Comparison of ENCODE assay signal across 24 mouse cellular contexts in genomic region chr1:36524058-36524457, GRCm38 (mm10). TPM values are rescaled to one million over a fixed set of nuclear protein-coding genes. Genes with fewer than 3 reads are reported as not detected.
A peak's percentile ranks its signal among the peaks of the same experiment; 100 is the strongest.
DNase-seq lines count a peak whose midpoint lies in the region; ATAC-seq lines count a peak whose summit lies in the region.
"Had no signal": no experiment of that assay in that cellular context is flagged by ENCODE, and none has a peak within 500 bp of the region (broad histone marks: within the 10 kb centered on the region; RNA-seq: fewer than 3 reads in every experiment).

No protein-coding gene starts in this region.

- peaks cover 83% of the 10 kb centered on the region for H3K36me3 ChIP-seq in heart, embryonic 14.5 days (ENCODE audit: control insufficient read depth, insufficient read depth, low read length)
- H3K36me3 ChIP-seq in lung, embryonic 15.5 days: peaks cover 64% of the 10 kb centered on the region
- H3K36me3 ChIP-seq in intestine, embryonic 16.5 days (ENCODE audit: control insufficient read depth, insufficient read depth, low read length): peaks cover 23% of the 10 kb centered on the region
- H3K36me3 ChIP-seq in neural tube, embryonic 13.5 days: peaks cover 78% of the 10 kb centered on the region

- peaks cover 19 to 45% of the 10 kb centered on the region in 2 experiments for H3K4me1 ChIP-seq in heart, embryonic 14.5 days (ENCODE audit: control insufficient read depth in 2 of 2, insufficient read depth in 2 of 2, low read length in 2 of 2)
- no peaks in the 10 kb centered on the region; the same call in 1 of the 2 replicates for H3K4me1 ChIP-seq in lung, embryonic 15.5 days
- no peaks in the 10 kb centered on the region for H3K4me1 ChIP-seq in intestine, embryonic 16.5 days (ENCODE audit: control insufficient read depth, insufficient read depth, low read length)
- H3K4me1 ChIP-seq in neural tube, embryonic 13.5 days (replicated peaks): peaks cover 48% of the 10 kb centered on the region
- H3K4me1 ChIP-seq: hindbrain, embryonic 10.5 days had no signal

- intact Hi-C loops in heart, postnatal 10 days (cut with DNase I): no loop called here

- H3K4me2 ChIP-seq in heart, embryonic 14.5 days (ENCODE audit: low read length): no peak overlapping the region
- H3K4me2 ChIP-seq in lung, embryonic 15.5 days: no peak overlapping the region
- no peak overlapping the region for H3K4me2 ChIP-seq in intestine, embryonic 16.5 days (ENCODE audit: low read depth, low read length)
- no peak overlapping the region for H3K4me2 ChIP-seq in neural tube, embryonic 13.5 days
- H3K4me2 ChIP-seq: embryonic facial prominence, embryonic 13.5 days; midbrain, embryonic 13.5 days had no signal

- no peak for ATAC-seq in heart, embryonic 14.5 days (ENCODE audit: insufficient number of reproducible peaks, insufficient read depth, low FRiP score, low read depth)
- ATAC-seq in lung, embryonic 15.5 days (ENCODE audit: borderline replicate concordance, extremely low read depth, low FRiP score, low TSS enrichment): no peak
- peak; percentile 43; the same call in 1 of the 2 replicates for ATAC-seq in intestine, embryonic 16.5 days
- no peak for ATAC-seq in neural tube, embryonic 13.5 days (ENCODE audit: low read depth)
- ATAC-seq in megakaryocyte-erythroid progenitor cell, adult 5-6 weeks (replicated peaks; ENCODE audit: low FRiP score, low TSS enrichment, poor library complexity, severe bottlenecking): no peak
- ATAC-seq: activated CD4-positive, CD25-positive, alpha-beta regulatory T cell, adult 4 months; inflammation-experienced regulatory T-cells, adult 6 months; liver, postnatal 0 days; Patski had no signal

- no peak for DNase-seq in heart, postnatal 10 days
- no peak for DNase-seq in lung, postnatal 36 days
- no peak for DNase-seq in layer of hippocampus, adult 11-12 months (ENCODE audit: low spot score)
- DNase-seq: adrenal gland, postnatal 36 days; cerebellum, adult 8-10 months; liver, postnatal 0 days; right cerebral cortex, postnatal 4 days; thymus, adult 18-20 months had no signal

- H3K9ac ChIP-seq in heart, embryonic 14.5 days (ENCODE audit: low read length): 0 out of 2 replicates have a peak overlapping the region, but pooled peaks have one; percentile 22
- H3K9ac ChIP-seq in lung, embryonic 15.5 days: no peak overlapping the region
- no peak overlapping the region for H3K9ac ChIP-seq in intestine, embryonic 16.5 days (ENCODE audit: low read depth, low read length)
- no peak overlapping the region for H3K9ac ChIP-seq in neural tube, embryonic 13.5 days
- H3K9ac ChIP-seq: embryonic facial prominence, embryonic 13.5 days; liver, postnatal 0 days; midbrain, embryonic 13.5 days had no signal

- no peak overlapping the region for H3K4me3 ChIP-seq in heart, embryonic 14.5 days (ENCODE audit: control insufficient read depth in 1 of 2, insufficient read depth in 1 of 2, low read depth in 1 of 2, low read length in 2 of 2)
- no peak overlapping the region for H3K4me3 ChIP-seq in lung, embryonic 15.5 days
- H3K4me3 ChIP-seq in intestine, embryonic 16.5 days (ENCODE audit: low read length): no peak overlapping the region
- H3K4me3 ChIP-seq in neural tube, embryonic 13.5 days: no peak overlapping the region
- H3K4me3 ChIP-seq: embryonic facial prominence, embryonic 13.5 days; hindbrain, embryonic 10.5 days; layer of hippocampus, adult 2 months; left cerebral cortex, adult 2 months; midbrain, embryonic 13.5 days had no signal

- H3K9me3 ChIP-seq in heart, embryonic 14.5 days (ENCODE audit: control insufficient read depth, low read length): no peaks in the 10 kb centered on the region
- no peaks in the 10 kb centered on the region for H3K9me3 ChIP-seq in lung, embryonic 15.5 days
- H3K9me3 ChIP-seq in intestine, embryonic 16.5 days (ENCODE audit: control insufficient read depth, low read length): no peaks in the 10 kb centered on the region
- H3K9me3 ChIP-seq in neural tube, embryonic 13.5 days: no peaks in the 10 kb centered on the region
- H3K9me3 ChIP-seq: embryonic facial prominence, embryonic 13.5 days; hindbrain, embryonic 10.5 days; midbrain, embryonic 13.5 days had no signal

- WGBS in heart, embryonic 14.5 days: 70% methylated on average over 5 of the region's 5 CpGs
- 46% methylated on average over 5 of the region's 5 CpGs for WGBS in lung, embryonic 15.5 days
- WGBS in intestine, embryonic 16.5 days: 49% methylated on average over 5 of the region's 5 CpGs
- WGBS in neural tube, embryonic 13.5 days: 78% methylated on average over 5 of the region's 5 CpGs

- peak overlapping the region; percentile 79 to 86 for H3K27ac ChIP-seq in heart, embryonic 14.5 days (replicated peaks in 1 of 2; ENCODE audit: control insufficient read depth in 1 of 2, insufficient read depth in 1 of 2, low read depth in 2 of 2, low read length in 2 of 2)
- 0 out of 2 replicates have a peak overlapping the region, but pooled peaks have one; percentile 5 for H3K27ac ChIP-seq in lung, embryonic 15.5 days
- no peak overlapping the region for H3K27ac ChIP-seq in intestine, embryonic 16.5 days (ENCODE audit: low read length)
- peak overlapping the region; percentile 67 for H3K27ac ChIP-seq in neural tube, embryonic 13.5 days (replicated peaks)
- H3K27ac ChIP-seq: embryonic facial prominence, embryonic 13.5 days; hindbrain, embryonic 10.5 days; kidney, postnatal 0 days; layer of hippocampus, adult 2 months; left cerebral cortex, adult 2 months; macrophage had no signal

- H3K27me3 ChIP-seq in heart, embryonic 14.5 days (ENCODE audit: control insufficient read depth, insufficient read depth, low read length): no peaks in the 10 kb centered on the region
- no peaks in the 10 kb centered on the region for H3K27me3 ChIP-seq in lung, embryonic 15.5 days
- H3K27me3 ChIP-seq in intestine, embryonic 16.5 days (replicated peaks; ENCODE audit: control insufficient read depth, insufficient read depth, low read length): no peaks in the 10 kb centered on the region
- no peaks in the 10 kb centered on the region for H3K27me3 ChIP-seq in neural tube, embryonic 13.5 days
- H3K27me3 ChIP-seq: embryonic facial prominence, embryonic 13.5 days; midbrain, embryonic 13.5 days; Patski had no signal

RNA-seq across cellular contexts. Expression of gene Cnnm3, which starts 12.4 kb away (rescaled TPM):
- polyA plus RNA-seq in heart, embryonic 14.5 days (2014; fragmentation: Nextera tagmentation; extraction: Ambion mirVana): 3.7 and 3.9 TPM in 2 replicates
- 10 to 100 TPM; 15.3 to 18.3 TPM for total RNA-seq in heart, postnatal 10 days (2021)
- polyA plus RNA-seq in lung, embryonic 15.5 days (2015; fragmentation: Nextera tagmentation; extraction: Ambion mirVana): 3.2 TPM in 2 replicates
- polyA plus RNA-seq in intestine, embryonic 16.5 days (2015; fragmentation: Nextera tagmentation; extraction: Ambion mirVana): 2.1 and 2.3 TPM in 2 replicates
- polyA plus RNA-seq in neural tube, embryonic 13.5 days (2015; fragmentation: Nextera tagmentation; extraction: Ambion mirVana): 3.4 and 4.2 TPM in 2 replicates
- 12.6 and 15.9 TPM in 2 replicates for total RNA-seq in megakaryocyte-erythroid progenitor cell, adult 5-6 weeks (2014; fragmentation: Nextera tagmentation)
- 8.3 and 8.8 TPM in 2 replicates for total RNA-seq in megakaryocyte-erythroid progenitor cell, adult 5-6 weeks (2017)

RNA-seq across cellular contexts. Expression of gene Ankrd23, which starts 12.6 kb away (rescaled TPM):
- 18.9 and 19.4 TPM in 2 replicates for polyA plus RNA-seq in heart, embryonic 14.5 days (2014; fragmentation: Nextera tagmentation; extraction: Ambion mirVana)
- total RNA-seq in heart, postnatal 10 days (2021): 100 to 1,000 TPM; 189 to 244 TPM
- 12.4 and 15.9 TPM in 2 replicates for polyA plus RNA-seq in lung, embryonic 15.5 days (2015; fragmentation: Nextera tagmentation; extraction: Ambion mirVana)
- 12.7 and 14.6 TPM in 2 replicates for polyA plus RNA-seq in intestine, embryonic 16.5 days (2015; fragmentation: Nextera tagmentation; extraction: Ambion mirVana)
- 19.0 and 19.2 TPM in 2 replicates for polyA plus RNA-seq in neural tube, embryonic 13.5 days (2015; fragmentation: Nextera tagmentation; extraction: Ambion mirVana)
- 2.5 and 10.5 TPM in 2 replicates for total RNA-seq in megakaryocyte-erythroid progenitor cell, adult 5-6 weeks (2014; fragmentation: Nextera tagmentation)
- 0.30 and 8.3 TPM in 2 replicates for total RNA-seq in megakaryocyte-erythroid progenitor cell, adult 5-6 weeks (2017)

RNA-seq across cellular contexts. Expression of gene Gm42417, which starts 15.2 kb away (rescaled TPM):
- polyA plus RNA-seq in heart, embryonic 14.5 days (2014; fragmentation: Nextera tagmentation; extraction: Ambion mirVana): not detected in 2 replicates
- total RNA-seq in heart, postnatal 10 days (2021): 100 to 1,000 TPM in 1 of 2 experiments, 10 to 100 TPM in 1; 90.6 to 123 TPM
- 0.25 TPM in 1 of 2 replicates, not detected in the other for polyA plus RNA-seq in lung, embryonic 15.5 days (2015; fragmentation: Nextera tagmentation; extraction: Ambion mirVana)
- 0.37 TPM in 1 of 2 replicates, not detected in the other for polyA plus RNA-seq in intestine, embryonic 16.5 days (2015; fragmentation: Nextera tagmentation; extraction: Ambion mirVana)
- polyA plus RNA-seq in neural tube, embryonic 13.5 days (2015; fragmentation: Nextera tagmentation; extraction: Ambion mirVana): 0.32 and 1.9 TPM in 2 replicates
- 2.4 TPM in 1 of 2 replicates, not detected in the other for total RNA-seq in megakaryocyte-erythroid progenitor cell, adult 5-6 weeks (2014; fragmentation: Nextera tagmentation)
- total RNA-seq in megakaryocyte-erythroid progenitor cell, adult 5-6 weeks (2017): 0.61 TPM in 1 of 2 replicates, not detected in the other
- total RNA-seq: layer of hippocampus, adult 2 months; left cerebral cortex, adult 2 months; neutrophil, adult 5-6 weeks had no signal
- polyA plus RNA-seq: embryonic facial prominence, embryonic 13.5 days; kidney, postnatal 0 days; liver, postnatal 0 days; midbrain, embryonic 13.5 days had no signal

RNA-seq across cellular contexts. Expression of gene Ankrd39, which starts 23.2 kb away (rescaled TPM):
- polyA plus RNA-seq in heart, embryonic 14.5 days (2014; fragmentation: Nextera tagmentation; extraction: Ambion mirVana): 27.2 and 29.0 TPM in 2 replicates
- 10 to 100 TPM; 12.9 to 14.1 TPM for total RNA-seq in heart, postnatal 10 days (2021)
- 20.3 and 26.0 TPM in 2 replicates for polyA plus RNA-seq in lung, embryonic 15.5 days (2015; fragmentation: Nextera tagmentation; extraction: Ambion mirVana)
- 23.6 and 26.8 TPM in 2 replicates for polyA plus RNA-seq in intestine, embryonic 16.5 days (2015; fragmentation: Nextera tagmentation; extraction: Ambion mirVana)
- 23.8 and 26.2 TPM in 2 replicates for polyA plus RNA-seq in neural tube, embryonic 13.5 days (2015; fragmentation: Nextera tagmentation; extraction: Ambion mirVana)
- 7.7 and 9.3 TPM in 2 replicates for total RNA-seq in megakaryocyte-erythroid progenitor cell, adult 5-6 weeks (2014; fragmentation: Nextera tagmentation)
- 3.1 and 4.0 TPM in 2 replicates for total RNA-seq in megakaryocyte-erythroid progenitor cell, adult 5-6 weeks (2017)

RNA-seq across cellular contexts. Expression of gene Sema4c, which starts 34.1 kb away (rescaled TPM):
- 1.3 and 1.6 TPM in 2 replicates for polyA plus RNA-seq in heart, embryonic 14.5 days (2014; fragmentation: Nextera tagmentation; extraction: Ambion mirVana)
- total RNA-seq in heart, postnatal 10 days (2021): 10 to 100 TPM; 24.4 to 25.0 TPM
- polyA plus RNA-seq in lung, embryonic 15.5 days (2015; fragmentation: Nextera tagmentation; extraction: Ambion mirVana): 19.3 and 19.9 TPM in 2 replicates
- polyA plus RNA-seq in intestine, embryonic 16.5 days (2015; fragmentation: Nextera tagmentation; extraction: Ambion mirVana): 7.4 and 7.9 TPM in 2 replicates
- polyA plus RNA-seq in neural tube, embryonic 13.5 days (2015; fragmentation: Nextera tagmentation; extraction: Ambion mirVana): 23.4 and 25.2 TPM in 2 replicates
- 0.17 and 1.6 TPM in 2 replicates for total RNA-seq in megakaryocyte-erythroid progenitor cell, adult 5-6 weeks (2014; fragmentation: Nextera tagmentation)
- 0.50 and 0.70 TPM in 2 replicates for total RNA-seq in megakaryocyte-erythroid progenitor cell, adult 5-6 weeks (2017)
- total RNA-seq: neutrophil, adult 5-6 weeks had no signal
